Mouse (Mus musculus) heart, adult 2 months (tissue): ENCODE data around the gene Fndc3b.

ENCODE experiments used
- CTCF ChIP-seq: fragments of 200-600 bp; IDR thresholded peaks from 2 replicates; pipeline ENCODE4 v1.8.1; 2022; ENCODE audit warnings: antibody characterized with exemption, mild to moderate bottlenecking, moderate library complexity
- EP300 ChIP-seq: fragments of 200-500 bp; IDR thresholded peaks from 2 replicates; pipeline ENCODE4 v1.6.1; 2011; ENCODE audit warnings: low read depth, low read length, control low read depth; ENCODE audit not compliant: insufficient read depth
- POLR2A ChIP-seq: fragments of 200-500 bp; IDR thresholded peaks from 2 replicates; pipeline ENCODE4 v1.6.1; 2011; ENCODE audit warnings: mild to moderate bottlenecking, low read depth, low read length, control low read depth; ENCODE audit not compliant: insufficient read depth

DNA sequence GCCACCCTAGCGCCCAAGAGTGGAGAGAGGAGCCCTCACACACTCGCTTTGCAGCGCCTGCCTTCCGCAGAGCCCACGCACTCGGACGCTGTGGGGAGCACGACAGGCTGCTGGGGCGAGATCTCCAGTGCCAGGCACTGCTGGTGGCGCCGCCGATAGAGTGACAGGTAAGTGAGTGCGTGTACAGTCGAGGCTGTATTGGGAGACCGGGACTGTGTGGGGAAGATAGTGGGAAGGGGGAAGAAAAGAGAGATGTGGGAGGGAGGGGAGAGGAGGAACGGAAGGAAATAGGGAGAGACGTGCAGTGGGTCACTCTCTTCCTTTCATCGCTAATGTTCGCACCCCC lies 339.9 kb downstream of the Fndc3b start, which contains the start of gene Ghsr:
- TF ChIP-seq POLR2A (no peak), CTCF (no peak), EP300 (no peak)
